Mouse (Mus musculus): ENCODE measurements around the gene Shisa7.
"Not testable (repeated sequence)": the region's sequence is repeated elsewhere in the genome, so short reads cannot be mapped to it uniquely, and the experiment has no call there.

Gene Shisa7

GRCm38 (mm10) chr7:4849372-4849771, 4.9 kb upstream of the Shisa7 start:
- no peak for DNase-seq (ENCODE audit: low read depth, low spot score)

- DNase-seq (ENCODE audit: low read depth, low spot score): no peak
Observed at GRCm38 (mm10) chr7:4844917-4845309, 417 bp upstream of the Shisa7 start.

- peak; percentile 8 for DNase-seq (ENCODE audit: low read depth, low spot score)
Observed at GRCm38 (mm10) chr7:4843604-4844244, 772 bp downstream of the Shisa7 start.

- peak; percentile 53 for DNase-seq (ENCODE audit: low read depth, low spot score)
Observed at GRCm38 (mm10) chr7:4842634-4843131, 1.8 kb downstream of the Shisa7 start.

GRCm38 (mm10) chr7:4842077-4842476, 2.4 kb downstream of the Shisa7 start:
- DNase-seq (ENCODE audit: low read depth, low spot score): no peak

GRCm38 (mm10) chr7:4837639-4838038, 6.9 kb downstream of the Shisa7 start:
- no peak for DNase-seq (ENCODE audit: low read depth, low spot score)

- peak; percentile 82 for DNase-seq (ENCODE audit: low read depth, low spot score)
Observed at GRCm38 (mm10) chr7:4836351-4836792, 8.1 kb downstream of the Shisa7 start.

- no peak for DNase-seq (ENCODE audit: low read depth, low spot score)
Observed at GRCm38 (mm10) chr7:4835631-4836327, 8.7 kb downstream of the Shisa7 start.

GRCm38 (mm10) chr7:4830476-4830875, 14.0 kb downstream of the Shisa7 start:
- no peak for DNase-seq (ENCODE audit: low read depth, low spot score)

GRCm38 (mm10) chr7:4825365-4825764, 19.1 kb downstream of the Shisa7 start:
- no peak for DNase-seq (ENCODE audit: low read depth, low spot score)

- no peak for DNase-seq (ENCODE audit: low read depth, low spot score)
Observed at GRCm38 (mm10) chr7:4822162-4822907, 22.2 kb downstream of the Shisa7 start.

- DNase-seq (ENCODE audit: low read depth, low spot score): no peak
Observed at GRCm38 (mm10) chr7:4821690-4822089, 22.8 kb downstream of the Shisa7 start.

- not testable (repeated sequence) for DNase-seq (ENCODE audit: low read depth, low spot score)
Observed at GRCm38 (mm10) chr7:4820925-4821324, 23.6 kb downstream of the Shisa7 start.

- peak; percentile 80 for DNase-seq (ENCODE audit: low read depth, low spot score)
Observed at GRCm38 (mm10) chr7:4816559-4816958, 27.9 kb downstream of the Shisa7 start.

- no peak for DNase-seq (ENCODE audit: low read depth, low spot score)
Observed at GRCm38 (mm10) chr7:4813105-4813791, 31.2 kb downstream of the Shisa7 start.

- DNase-seq (ENCODE audit: low read depth, low spot score): peak; percentile 100
Observed at GRCm38 (mm10) chr7:4812303-4813104, 32.0 kb downstream of the Shisa7 start, which contains the start of gene Ube2s. Gene Ube2s, minus strand, starts transcription at chr7:4812590.

- peak; percentile 64 for DNase-seq (ENCODE audit: low read depth, low spot score)
Observed at GRCm38 (mm10) chr7:4811842-4812302, 32.6 kb downstream of the Shisa7 start.

- DNase-seq (ENCODE audit: low read depth, low spot score): peak; percentile 32
Observed at GRCm38 (mm10) chr7:4811131-4811530, 33.4 kb downstream of the Shisa7 start.

GRCm38 (mm10) chr7:4806716-4807115, 37.8 kb downstream of the Shisa7 start:
- peak; percentile 69 for DNase-seq (ENCODE audit: low read depth, low spot score)

- no peak for DNase-seq (ENCODE audit: low read depth, low spot score)
Observed at GRCm38 (mm10) chr7:4802247-4802646, 42.2 kb downstream of the Shisa7 start.

Measured in CD4-positive helper T cell, adult 2 months (primary cell).